Mouse (Mus musculus): ENCODE measurements around the gene Slc30a1.

GRCm38 (mm10) chr1:191948600-191948999 is 42.0 kb downstream of the Slc30a1 start:
- no peak for TF ChIP-seq POLR2A (IDR thresholded peaks at IDR 0.05; ENCODE audit: low read depth, low read length)
- no peak for TF ChIP-seq CTCF (IDR thresholded peaks at IDR 0.05; ENCODE audit: extremely low read depth, insufficient read length, insufficient replicate concordance, low read depth, low read length)

Measured in small intestine, adult 2 months (tissue).